Mouse (Mus musculus): ENCODE data around the gene Olfr1031.
"Not testable (repeated sequence)": the region's sequence is repeated elsewhere in the genome, so short reads cannot be mapped to it uniquely, and the experiment has no call there.

Olfr1031 gene

GRCm38 (mm10) chr2:85990004-85990403 lies at the start of gene Olfr1031:
TSS of gene Olfr1031 (plus strand) at chr2:85990304.
- no peak for DNase-seq

- no peak for DNase-seq
Measured at GRCm38 (mm10) chr2:85950137-85950536, 40.0 kb upstream of the Olfr1031 start, which contains the start of gene Olfr1028. TSS of gene Olfr1028 (plus strand) at chr2:85950437.

- DNase-seq: no peak
Measured at GRCm38 (mm10) chr2:85973595-85973994, 16.5 kb upstream of the Olfr1031 start, which contains the start of gene Olfr1029. TSS of gene Olfr1029 (plus strand) at chr2:85973895.

GRCm38 (mm10) chr2:85978976-85979375 lies 11.1 kb upstream of the Olfr1031 start, which contains the start of gene Olfr1030:
TSS of gene Olfr1030 (plus strand) at chr2:85979276.
- DNase-seq: no peak

GRCm38 (mm10) chr2:86005240-86005639 lies 15.1 kb downstream of the Olfr1031 start, which contains the start of gene Olfr1032:
TSS of gene Olfr1032 (plus strand) at chr2:86005540.
- no peak for DNase-seq

DNA sequence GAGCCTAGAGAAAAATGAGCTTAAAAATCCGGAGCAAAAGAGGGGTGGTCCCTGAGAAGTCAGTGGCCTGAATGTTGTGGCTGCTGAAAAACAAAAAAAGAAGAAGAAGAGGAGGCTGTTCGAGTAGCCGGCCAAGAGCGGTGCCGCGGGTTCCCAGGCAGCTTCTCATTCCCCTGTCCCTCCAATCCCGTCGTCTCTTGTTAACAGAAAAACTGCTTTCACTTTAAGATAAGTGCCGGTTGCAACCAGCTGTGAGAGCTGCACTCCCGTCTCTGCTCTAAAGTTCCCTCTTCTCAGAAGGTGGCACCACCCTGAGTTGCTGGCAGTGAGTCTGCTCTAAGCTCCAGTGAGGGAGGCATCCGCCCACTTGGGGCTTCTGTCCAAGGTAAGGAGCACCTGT lies 30.3 kb downstream of the Olfr1031 start, which contains the start of gene Olfr1033:
TSS of gene Olfr1033 (plus strand) at position 228 of the 400 bp plus-strand sequence.
- DNase-seq: peak; percentile 8

- not testable (repeated sequence) for DNase-seq
Measured at GRCm38 (mm10) chr2:86021518-86021917, 31.4 kb downstream of the Olfr1031 start.

All from liver (tissue).